Mouse (Mus musculus): ENCODE results near the gene Fam228b.
"Not testable (repeated sequence)": the region's sequence is repeated elsewhere in the genome, so short reads cannot be mapped to it uniquely, and the experiment has no call there.

Fam228b gene

GRCm38 (mm10) chr12:4768492-4769332 lies at the start of gene Fam228b, which contains the start of gene Pfn4:
TSS of gene Fam228b (minus strand) at chr12:4769267.
TSS of gene Pfn4 (plus strand) at chr12:4769022.
- in situ Hi-C loops (cut with MboI; ENCODE audit: low pct_unique_long_range_greater_than_20kb in 1 of 2, low sequenced_read_pairs in 2 of 2, unreplicated experiment in 1 of 2) = no loop called here

GRCm38 (mm10) chr12:4817361-4818101 lies 48.5 kb upstream of the Fam228b start, which contains the start of gene Sf3b6:
TSS of gene Sf3b6 (plus strand) at chr12:4817544.
- in situ Hi-C loops (cut with MboI; ENCODE audit: low pct_unique_long_range_greater_than_20kb in 1 of 2, low sequenced_read_pairs in 2 of 2, unreplicated experiment in 1 of 2) = no loop called here

GRCm38 (mm10) chr12:4816680-4817360 lies 47.8 kb upstream of the Fam228b start:
- in situ Hi-C loops (cut with MboI; ENCODE audit: low pct_unique_long_range_greater_than_20kb in 1 of 2, low sequenced_read_pairs in 2 of 2, unreplicated experiment in 1 of 2) = no loop called here

GRCm38 (mm10) chr12:4813636-4814035 lies 44.6 kb upstream of the Fam228b start:
- in situ Hi-C loops (cut with MboI; ENCODE audit: low pct_unique_long_range_greater_than_20kb in 1 of 2, low sequenced_read_pairs in 2 of 2, unreplicated experiment in 1 of 2) = no loop called here

- in situ Hi-C loops (cut with MboI; ENCODE audit: low pct_unique_long_range_greater_than_20kb in 1 of 2, low sequenced_read_pairs in 2 of 2, unreplicated experiment in 1 of 2) = no loop called here
Measured at GRCm38 (mm10) chr12:4811705-4812104, 42.6 kb upstream of the Fam228b start.

- in situ Hi-C loops (cut with MboI; ENCODE audit: low pct_unique_long_range_greater_than_20kb in 1 of 2, low sequenced_read_pairs in 2 of 2, unreplicated experiment in 1 of 2) = no loop called here
Measured at GRCm38 (mm10) chr12:4811036-4811435, 42.0 kb upstream of the Fam228b start.

- in situ Hi-C loops (cut with MboI; ENCODE audit: low pct_unique_long_range_greater_than_20kb in 1 of 2, low sequenced_read_pairs in 2 of 2, unreplicated experiment in 1 of 2) = not testable (repeated sequence)
Measured at GRCm38 (mm10) chr12:4797471-4797870, 28.4 kb upstream of the Fam228b start.

GRCm38 (mm10) chr12:4793718-4794117 lies 24.7 kb upstream of the Fam228b start:
- in situ Hi-C loops (cut with MboI; ENCODE audit: low pct_unique_long_range_greater_than_20kb in 1 of 2, low sequenced_read_pairs in 2 of 2, unreplicated experiment in 1 of 2) = no loop called here

GRCm38 (mm10) chr12:4788128-4788527 lies 19.1 kb upstream of the Fam228b start:
- in situ Hi-C loops (cut with MboI; ENCODE audit: low pct_unique_long_range_greater_than_20kb in 1 of 2, low sequenced_read_pairs in 2 of 2, unreplicated experiment in 1 of 2) = not testable (repeated sequence)

GRCm38 (mm10) chr12:4784466-4784865 lies 15.4 kb upstream of the Fam228b start:
- in situ Hi-C loops (cut with MboI; ENCODE audit: low pct_unique_long_range_greater_than_20kb in 1 of 2, low sequenced_read_pairs in 2 of 2, unreplicated experiment in 1 of 2) = no loop called here

GRCm38 (mm10) chr12:4783598-4783997 lies 14.5 kb upstream of the Fam228b start:
- in situ Hi-C loops (cut with MboI; ENCODE audit: low pct_unique_long_range_greater_than_20kb in 1 of 2, low sequenced_read_pairs in 2 of 2, unreplicated experiment in 1 of 2) = no loop called here

- in situ Hi-C loops (cut with MboI; ENCODE audit: low pct_unique_long_range_greater_than_20kb in 1 of 2, low sequenced_read_pairs in 2 of 2, unreplicated experiment in 1 of 2) = not testable (repeated sequence)
Measured at GRCm38 (mm10) chr12:4781725-4782404, 12.8 kb upstream of the Fam228b start.

GRCm38 (mm10) chr12:4781270-4781669 lies 12.2 kb upstream of the Fam228b start:
- in situ Hi-C loops (cut with MboI; ENCODE audit: low pct_unique_long_range_greater_than_20kb in 1 of 2, low sequenced_read_pairs in 2 of 2, unreplicated experiment in 1 of 2) = no loop called here

- in situ Hi-C loops (cut with MboI; ENCODE audit: low pct_unique_long_range_greater_than_20kb in 1 of 2, low sequenced_read_pairs in 2 of 2, unreplicated experiment in 1 of 2) = no loop called here
Measured at GRCm38 (mm10) chr12:4780245-4780644, 11.2 kb upstream of the Fam228b start.

- in situ Hi-C loops (cut with MboI; ENCODE audit: low pct_unique_long_range_greater_than_20kb in 1 of 2, low sequenced_read_pairs in 2 of 2, unreplicated experiment in 1 of 2) = no loop called here
Measured at GRCm38 (mm10) chr12:4777734-4778133, 8.7 kb upstream of the Fam228b start.

GRCm38 (mm10) chr12:4775588-4775949 lies 6.5 kb upstream of the Fam228b start:
- in situ Hi-C loops (cut with MboI; ENCODE audit: low pct_unique_long_range_greater_than_20kb in 1 of 2, low sequenced_read_pairs in 2 of 2, unreplicated experiment in 1 of 2) = no loop called here

GRCm38 (mm10) chr12:4774895-4775587 lies 6.0 kb upstream of the Fam228b start:
- in situ Hi-C loops (cut with MboI; ENCODE audit: low pct_unique_long_range_greater_than_20kb in 1 of 2, low sequenced_read_pairs in 2 of 2, unreplicated experiment in 1 of 2) = no loop called here

- in situ Hi-C loops (cut with MboI; ENCODE audit: low pct_unique_long_range_greater_than_20kb in 1 of 2, low sequenced_read_pairs in 2 of 2, unreplicated experiment in 1 of 2) = no loop called here
Measured at GRCm38 (mm10) chr12:4769333-4769723, 261 bp upstream of the Fam228b start.
